Mouse (Mus musculus): ENCODE measurements at regions not wholly inside any gene's neighbourhood (a gene's known extent, or its start where the extent isn't known, plus 50 kb on each side); places are given as distances from the start of the nearest gene placed in this dataset.
"Not testable (repeated sequence)": the region's sequence is repeated elsewhere in the genome, so short reads cannot be mapped to it uniquely, and the experiment has no call there.

- DNase-seq = no peak
Observed at GRCm38 (mm10) chr2:15273446-15273845, 218.6 kb upstream of the Nsun6 start.

DNA sequence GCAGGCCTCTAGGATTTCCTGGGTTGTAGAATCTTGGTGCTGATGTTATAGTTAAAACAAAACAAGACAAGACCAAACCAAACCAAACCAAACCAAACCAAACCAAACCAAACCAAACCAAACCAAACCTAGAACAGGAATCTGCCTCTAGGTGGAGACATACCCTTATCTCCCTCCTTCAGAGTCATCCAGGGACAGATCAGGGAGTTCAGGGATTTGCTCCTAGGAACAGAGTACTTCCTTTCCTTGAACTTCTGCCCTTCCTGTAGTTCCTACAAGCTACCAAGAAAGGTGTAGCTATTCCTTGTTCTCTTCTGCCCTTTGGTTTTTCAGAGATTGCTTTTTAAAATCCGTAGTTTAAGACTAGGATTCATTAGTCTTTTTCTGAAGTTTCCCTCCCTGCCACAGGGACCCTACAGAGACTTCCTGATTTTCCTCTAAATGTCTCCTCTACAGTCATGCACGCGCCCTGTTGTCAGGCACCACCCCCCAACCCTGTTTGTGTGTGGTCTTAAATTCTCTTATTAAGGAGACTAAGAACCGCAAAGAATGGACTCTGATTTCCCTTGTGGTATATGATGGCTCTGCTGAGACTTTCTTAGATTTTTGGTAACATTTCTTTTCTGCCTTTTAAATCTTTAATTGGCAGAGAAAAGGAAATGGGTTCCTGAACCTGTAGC lies 205.8 kb upstream of the Nsun6 start:
- DNase-seq = peak in 1 of 2 experiments; percentile 6

GRCm38 (mm10) chr2:15242276-15242675 lies 187.4 kb upstream of the Nsun6 start:
- not testable (repeated sequence) for DNase-seq

GRCm38 (mm10) chr2:15221910-15222309 lies 167.0 kb upstream of the Nsun6 start:
- DNase-seq = no peak

DNA sequence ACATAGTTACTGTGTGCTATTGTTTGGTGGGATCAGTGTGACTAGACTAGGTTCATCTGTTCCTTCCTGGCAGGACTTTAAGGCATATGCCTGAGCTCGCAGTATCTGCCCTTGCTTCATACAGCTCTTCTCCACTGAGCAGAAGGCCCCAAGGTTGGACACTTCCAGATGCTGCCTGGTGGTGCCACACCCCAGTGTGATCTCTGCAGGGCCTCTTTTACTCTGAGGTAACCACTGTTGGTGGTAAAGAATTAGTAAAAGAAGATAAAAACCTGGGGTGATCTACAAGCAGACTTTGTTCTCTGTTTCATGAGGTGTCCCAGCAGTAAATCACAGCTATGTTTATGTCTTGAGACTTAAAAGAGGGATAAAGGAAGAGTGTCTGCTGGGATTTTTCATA lies 133.2 kb upstream of the Nsun6 start:
- DNase-seq = no peak

DNA sequence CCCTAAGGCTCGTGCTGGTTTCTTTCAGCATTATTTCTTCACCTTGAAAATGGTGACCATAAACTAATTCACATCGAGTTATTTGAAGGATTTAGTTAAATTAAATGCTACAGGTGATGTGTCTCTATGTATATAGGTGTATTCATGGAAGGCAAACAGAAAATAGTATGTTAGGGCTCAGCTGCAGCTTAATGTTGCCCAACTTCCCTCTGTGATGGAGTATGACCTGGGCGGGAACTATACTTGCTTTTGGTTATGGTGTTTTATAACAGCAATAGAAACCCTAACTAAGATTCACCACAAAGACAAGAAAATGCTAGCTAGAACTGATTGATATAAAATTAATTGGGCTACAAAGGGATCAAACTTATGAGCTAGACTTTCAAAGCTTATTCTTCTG lies 126.1 kb upstream of the Nsun6 start:
- no peak for DNase-seq

GRCm38 (mm10) chr2:15166435-15167024 lies 111.7 kb upstream of the Nsun6 start:
- no peak for DNase-seq

DNA sequence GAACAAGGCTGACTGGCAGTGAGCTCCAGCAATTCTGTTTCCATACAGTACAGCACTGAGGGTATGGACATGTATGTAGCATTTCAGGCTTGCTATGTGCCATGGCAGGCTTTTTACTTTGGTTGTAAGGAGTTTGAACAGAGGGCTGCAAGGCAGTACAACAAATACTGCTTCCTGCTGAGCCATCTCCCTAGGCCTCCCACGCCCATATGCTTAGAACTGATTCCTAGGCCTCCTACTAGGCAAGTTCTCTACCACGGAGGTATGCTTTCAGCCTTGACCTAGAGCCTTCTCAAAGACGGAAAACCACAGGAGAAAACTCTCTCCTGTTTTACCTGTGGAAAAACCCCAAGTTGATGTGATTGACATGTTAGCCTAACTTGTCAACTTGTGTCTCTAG lies 111.0 kb upstream of the Nsun6 start:
- no peak for DNase-seq

DNA sequence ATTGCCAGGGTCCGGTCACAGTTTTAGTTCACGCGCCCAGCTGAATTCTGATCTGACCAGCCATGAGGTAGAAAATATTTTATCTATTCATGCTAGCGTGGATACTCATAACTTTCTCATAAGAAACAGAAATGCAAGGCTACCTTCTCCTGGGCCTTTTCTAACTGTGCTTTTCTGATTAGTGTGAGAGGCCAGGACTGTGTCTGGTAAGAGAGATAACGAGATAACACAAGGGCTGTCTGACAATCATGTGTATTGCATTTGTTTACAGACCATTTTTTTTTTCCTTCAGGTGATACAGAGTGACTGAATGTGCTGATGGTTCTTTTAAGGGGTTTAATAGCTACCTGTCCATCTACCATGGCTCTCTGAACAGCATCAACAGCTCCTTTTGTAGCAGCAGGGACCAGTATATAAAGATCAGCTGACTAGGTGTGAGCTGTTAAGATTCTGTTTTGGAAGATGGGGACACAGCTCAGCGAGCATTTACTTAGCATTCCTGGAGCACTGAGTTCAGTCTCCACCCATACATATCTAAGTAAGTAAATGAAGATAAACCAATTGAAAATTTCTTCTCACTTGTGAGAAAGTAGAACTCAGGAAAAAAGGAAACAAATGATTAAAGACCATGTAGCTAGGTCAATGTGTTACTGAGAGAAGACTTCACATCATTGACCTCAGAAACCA lies 109.0 kb upstream of the Nsun6 start:
- DNase-seq = no peak

DNA sequence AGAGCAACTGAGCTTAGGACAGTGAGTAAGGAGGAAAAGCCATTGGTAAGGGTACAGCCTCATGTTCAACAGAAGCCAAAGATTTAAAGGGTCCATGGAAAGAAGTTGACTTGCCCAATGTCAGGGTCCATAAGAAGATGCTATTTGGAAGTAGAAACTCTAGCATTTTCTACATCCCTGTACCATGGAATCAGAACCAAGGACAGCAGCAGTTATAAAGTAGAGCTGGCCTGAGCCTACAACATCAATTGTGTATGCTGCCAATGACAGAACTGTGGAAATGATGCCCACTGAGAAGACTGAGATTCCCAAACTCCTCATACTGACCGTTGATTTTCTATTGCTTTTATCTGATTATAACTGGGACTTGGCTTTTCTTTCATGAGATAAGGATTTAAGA lies 107.0 kb upstream of the Nsun6 start:
- no peak for DNase-seq

GRCm38 (mm10) chr2:15157622-15158021 lies 102.8 kb upstream of the Nsun6 start:
- no peak for DNase-seq

GRCm38 (mm10) chr2:15150823-15151222 lies 96.0 kb upstream of the Nsun6 start:
- no peak for DNase-seq

DNA sequence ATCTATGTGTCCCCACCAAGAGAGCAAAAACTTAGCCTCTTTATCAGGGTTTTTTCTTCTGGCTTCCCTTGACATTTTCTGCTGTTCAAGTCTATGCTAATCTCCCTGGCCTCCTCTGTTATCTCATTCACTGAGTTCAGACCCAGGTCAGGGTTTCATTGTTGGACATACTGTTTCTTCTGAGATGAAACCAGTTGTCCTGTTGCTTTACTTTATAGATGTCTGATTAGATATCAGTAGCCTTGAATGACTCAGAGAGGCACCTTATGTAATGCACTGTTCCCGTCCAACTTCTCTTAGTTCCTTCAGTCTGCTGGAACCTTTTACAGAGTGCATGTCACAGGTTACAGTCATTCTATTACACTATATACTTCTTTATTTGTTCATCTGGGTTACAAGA lies 93.5 kb upstream of the Nsun6 start:
- peak; percentile 15 to 60 for DNase-seq

GRCm38 (mm10) chr2:15146986-15147385 lies 92.1 kb upstream of the Nsun6 start:
- DNase-seq = no peak

GRCm38 (mm10) chr2:15146414-15146813 lies 91.5 kb upstream of the Nsun6 start:
- DNase-seq = no peak

DNA sequence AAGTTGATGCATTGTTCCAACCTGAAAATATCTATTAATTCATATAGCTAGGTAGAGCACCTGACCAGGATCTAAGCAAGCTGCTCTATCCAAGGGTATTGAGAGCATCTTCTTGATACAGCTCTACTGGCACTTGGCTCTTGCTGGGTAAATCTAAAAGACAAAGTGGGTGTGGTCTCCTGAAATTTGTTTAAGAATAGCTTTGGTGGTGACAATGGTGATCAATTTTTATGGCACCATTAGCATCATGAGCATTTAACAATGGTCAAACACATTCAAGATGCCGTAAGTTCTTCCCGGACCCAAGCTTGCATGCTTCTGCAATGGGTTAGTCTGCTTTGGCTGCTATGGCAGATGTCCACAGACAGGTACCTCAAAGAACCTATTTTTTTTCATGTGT lies 89.9 kb upstream of the Nsun6 start:
- no peak for DNase-seq

DNA sequence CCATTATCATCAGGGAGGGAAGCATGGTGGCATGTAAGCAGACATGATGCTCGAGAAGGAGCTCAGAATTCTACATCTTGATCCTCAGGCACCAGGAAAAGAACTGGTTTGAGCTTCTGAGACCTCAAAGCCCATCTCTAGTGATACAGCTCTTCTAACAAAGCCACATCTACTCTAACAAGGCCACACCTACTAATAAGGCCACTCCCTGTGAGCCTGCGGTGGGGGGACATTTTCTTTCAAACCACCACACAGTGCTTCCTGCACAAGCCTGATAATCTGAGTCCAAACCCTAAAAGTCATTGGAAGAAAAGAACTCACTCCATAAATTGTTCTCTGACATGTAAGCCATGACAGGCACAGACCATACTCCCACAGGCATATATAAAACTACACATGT lies 85.0 kb upstream of the Nsun6 start:
- DNase-seq = no peak

All from adrenal gland, postnatal 36 days (tissue).